Mouse (Mus musculus) stomach, postnatal 0 days (tissue): ENCODE measurements around the gene Grk1. TPM values are rescaled to one million over a fixed set of nuclear protein-coding genes. Genes with fewer than 3 reads are reported as not detected.

ENCODE experiments used
- ATAC-seq: fragments of 200-750 bp; cut with Nextera tagmentation; 2 replicates; pipeline ENCODE4 v1.8.0; 2017; ENCODE audit not compliant: low FRiP score, low TSS enrichment
- DNase-seq: peaks from one replicate; pipeline ENCODE4 v3.0.0-alpha.2; 2016; ENCODE audit warnings: low spot score
- H3K27ac ChIP-seq: fragments of 300-500 bp; sonication (generic); replicated peaks from 2 replicates; pipeline ENCODE4 v1.5.1; 2014; ENCODE audit warnings: mild to moderate bottlenecking, control low read depth
- H3K27me3 ChIP-seq: fragments of 300-500 bp; sonication (generic); 2 replicates; pipeline ENCODE4 v1.6.1; 2014; ENCODE audit warnings: low read length; ENCODE audit not compliant: control insufficient read depth, insufficient read depth
- H3K36me3 ChIP-seq: fragments of 300-500 bp; sonication (generic); 2 replicates; pipeline ENCODE4 v1.6.1; 2014; ENCODE audit warnings: low read length, mixed read lengths; ENCODE audit not compliant: control insufficient read depth, insufficient read depth
- H3K4me1 ChIP-seq: fragments of 300-500 bp; sonication (generic); replicated peaks from 2 replicates; pipeline ENCODE4 v1.6.1; 2014; ENCODE audit warnings: antibody characterized with exemption; ENCODE audit not compliant: control insufficient read depth, insufficient read depth
- H3K4me2 ChIP-seq: fragments of 300-500 bp; sonication (generic); replicated peaks from 2 replicates; pipeline ENCODE4 v1.6.1; 2014; ENCODE audit warnings: low read depth, mild to moderate bottlenecking, control low read depth, moderate library complexity
- H3K4me3 ChIP-seq: fragments of 300-500 bp; sonication (generic); 2 replicates; pipeline ENCODE4 v1.5.1; 2014; ENCODE audit warnings: low read depth, low read length, control low read depth
- H3K9ac ChIP-seq: fragments of 300-500 bp; sonication (generic); 2 replicates; pipeline ENCODE4 v1.6.1; 2014; ENCODE audit warnings: mild to moderate bottlenecking, low read length, control low read depth, mixed read lengths
- H3K9me3 ChIP-seq: fragments of 300-500 bp; sonication (generic); 2 replicates; pipeline ENCODE4 v1.6.1; 2016; ENCODE audit warnings: low read length; ENCODE audit not compliant: control insufficient read depth
- CTCF ChIP-seq: IDR thresholded peaks from 2 replicates; pipeline ENCODE4 v1.5.1; 2016; ENCODE audit warnings: antibody characterized with exemption, low read depth, mild to moderate bottlenecking, moderate library complexity
- EP300 ChIP-seq: optimal IDR thresholded peaks from 2 replicates; pipeline ENCODE3; 2016; ENCODE audit warnings: antibody characterized with exemption
- WGBS: fragments of 180-500 bp; shearing (Covaris S2); extraction: QIAGEN DNeasy Blood & Tissue Kit; methylation state at CpG from one replicate; pipeline ENCODE4 v1.1.7; 2014; 5-methylcytosine and 5-hydroxymethylcytosine counted together
- polyA plus RNA-seq: library from polyadenylated mRNA; unstranded; fragments of >200 nt; fragmentation: Nextera tagmentation; extraction: Ambion mirVana; gene quantifications from 2 replicates; pipeline ENCODE4 v1.2.1, GENCODE M21; 2015

The Grk1 gene
- polyA plus RNA-seq, 1 experiment from 2014 or later, result not detected

- Histone ChIP-seq H3K36me3 (no peaks in the 10 kb centered on the region), H3K4me1 (no peaks in the 10 kb centered on the region), H3K27me3 (no peaks in the 10 kb centered on the region), H3K9me3 (no peaks in the 10 kb centered on the region), H3K4me2 (no peak overlapping the region), H3K27ac (no peak overlapping the region), H3K9ac (no peak overlapping the region), H3K4me3 (no peak overlapping the region)
- WGBS, result 33% methylated on average over 12 of the region's 12 CpGs
- ATAC-seq (no peak), DNase-seq (no peak)
- TF ChIP-seq EP300 (no peak), CTCF (no peak)
These were observed 9.0 kb downstream of the Grk1 start for GRCm38 (mm10) chr8:13413823-13414390.

GRCm38 (mm10) chr8:13415879-13416278, 11.0 kb downstream of the Grk1 start:
- TF ChIP-seq EP300 (no peak), CTCF (no peak)
- Histone ChIP-seq H3K4me1 (no peaks in the 10 kb centered on the region), H3K27me3 (no peaks in the 10 kb centered on the region), H3K4me2 (no peak overlapping the region), H3K36me3 (no peaks in the 10 kb centered on the region), H3K9ac (no peak overlapping the region), H3K4me3 (no peak overlapping the region), H3K9me3 (no peaks in the 10 kb centered on the region), H3K27ac (no peak overlapping the region)
- WGBS, result 70% methylated on average over 10 of the region's 10 CpGs
- DNase-seq (no peak), ATAC-seq (no peak)

GRCm38 (mm10) chr8:13419111-13419639, 14.3 kb downstream of the Grk1 start:
- H3K4me3 ChIP-seq, result no peak overlapping the region
- TF ChIP-seq EP300 (no peak), CTCF (no peak)
- 68% methylated on average over 2 of the region's 2 CpGs for WGBS
- H3K27me3 ChIP-seq, result no peaks in the 10 kb centered on the region
- no peak overlapping the region for H3K9ac ChIP-seq
- no peaks in the 10 kb centered on the region for H3K4me1 ChIP-seq
- H3K4me2 ChIP-seq, result no peak overlapping the region
- H3K27ac ChIP-seq, result no peak overlapping the region
- H3K9me3 ChIP-seq, result no peaks in the 10 kb centered on the region
- ATAC-seq (no peak), DNase-seq (no peak)
- no peaks in the 10 kb centered on the region for H3K36me3 ChIP-seq

- DNase-seq, result no peak
- no peaks in the 10 kb centered on the region for H3K27me3 ChIP-seq
These were observed 16.1 kb downstream of the Grk1 start for GRCm38 (mm10) chr8:13420970-13421369.

GRCm38 (mm10) chr8:13427351-13427750, 22.5 kb downstream of the Grk1 start:
- Histone ChIP-seq H3K27ac (no peak overlapping the region), H3K9ac (no peak overlapping the region), H3K4me1 (no peaks in the 10 kb centered on the region), H3K27me3 (no peaks in the 10 kb centered on the region), H3K4me3 (no peak overlapping the region), H3K9me3 (no peaks in the 10 kb centered on the region), H3K36me3 (no peaks in the 10 kb centered on the region), H3K4me2 (no peak overlapping the region)
- no peak for TF ChIP-seq CTCF
- no peak for TF ChIP-seq EP300
- ATAC-seq, result no peak
- 60% methylated on average over 6 of the region's 6 CpGs for WGBS
- DNase-seq, result no peak

More at GRCm38 (mm10) chr8:13420970-13421369, 16.1 kb downstream of the Grk1 start:
- 82% methylated on average over 6 of the region's 6 CpGs for WGBS
- no peaks in the 10 kb centered on the region for H3K36me3 ChIP-seq
- ATAC-seq, result no peak
- no peaks in the 10 kb centered on the region for H3K4me1 ChIP-seq
- no peak overlapping the region for H3K9ac ChIP-seq
- TF ChIP-seq CTCF (no peak), EP300 (no peak)
- H3K27ac ChIP-seq, result no peak overlapping the region
- no peak overlapping the region for H3K4me3 ChIP-seq
- H3K9me3 ChIP-seq, result no peaks in the 10 kb centered on the region
- no peak overlapping the region for H3K4me2 ChIP-seq

GRCm38 (mm10) chr8:13428156-13428555, 23.3 kb downstream of the Grk1 start:
- Histone ChIP-seq H3K9ac (no peak overlapping the region), H3K4me2 (no peak overlapping the region), H3K4me1 (no peaks in the 10 kb centered on the region), H3K36me3 (no peaks in the 10 kb centered on the region), H3K9me3 (no peaks in the 10 kb centered on the region), H3K27ac (no peak overlapping the region), H3K27me3 (no peaks in the 10 kb centered on the region), H3K4me3 (no peak overlapping the region)
- DNase-seq (no peak), ATAC-seq (no peak)
- TF ChIP-seq CTCF, result no peak
- no peak for TF ChIP-seq EP300
- 75% methylated on average over 9 of the region's 9 CpGs for WGBS
